Mouse (Mus musculus) neural tube, embryonic 12.5 days (tissue): ENCODE measurements at regions not wholly inside any gene's neighbourhood (a gene's known extent, or its start where the extent isn't known, plus 50 kb on each side); places are given as distances from the start of the nearest gene placed in this dataset.

Experiments
- ATAC-seq: fragments of 200-750 bp; cut with Nextera tagmentation; 2 replicates; pipeline ENCODE4 v1.8.0; 2017; ENCODE audit warnings: low read depth, mild to moderate bottlenecking, moderate TSS enrichment, moderate library complexity; ENCODE audit not compliant: low FRiP score
- H3K27ac ChIP-seq: fragments of 300-500 bp; sonication (generic); 2 replicates; pipeline ENCODE4 v1.5.1; 2016
- H3K27me3 ChIP-seq: fragments of 300-500 bp; sonication (generic); replicated peaks from 2 replicates; pipeline ENCODE4 v1.6.1; 2016; ENCODE audit warnings: mild to moderate bottlenecking
- H3K36me3 ChIP-seq: fragments of 300-500 bp; sonication (generic); 2 replicates; pipeline ENCODE4 v1.6.1; 2016; ENCODE audit warnings: mild to moderate bottlenecking
- H3K4me1 ChIP-seq: fragments of 300-500 bp; sonication (generic); 2 replicates; pipeline ENCODE4 v1.6.1; 2016
- H3K4me2 ChIP-seq: fragments of 300-500 bp; sonication (generic); replicated peaks from 2 replicates; pipeline ENCODE4 v1.6.1; 2016; ENCODE audit warnings: mild to moderate bottlenecking
- H3K4me3 ChIP-seq: fragments of 300-500 bp; sonication (generic); 2 replicates; pipeline ENCODE4 v1.5.1; 2016
- H3K9ac ChIP-seq: fragments of 300-500 bp; sonication (generic); 2 replicates; pipeline ENCODE4 v1.6.1; 2016; ENCODE audit warnings: mild to moderate bottlenecking
- H3K9me3 ChIP-seq: fragments of 300-500 bp; sonication (generic); 2 replicates; pipeline ENCODE4 v1.6.1; 2016; ENCODE audit warnings: mild to moderate bottlenecking
- WGBS: fragments of 180-500 bp; shearing (Covaris S2); methylation state at CpG from one replicate; pipeline ENCODE4 v1.1.7; 2016; 5-methylcytosine and 5-hydroxymethylcytosine counted together

- H3K4me3 ChIP-seq, result no peak overlapping the region
- H3K36me3 ChIP-seq, result no peaks in the 10 kb centered on the region
- no peak overlapping the region for H3K4me2 ChIP-seq
- 81% methylated on average over 2 of the region's 2 CpGs for WGBS
- ATAC-seq, result no peak
- H3K9me3 ChIP-seq, result no peaks in the 10 kb centered on the region
- no peak overlapping the region for H3K27ac ChIP-seq
- no peaks in the 10 kb centered on the region for H3K4me1 ChIP-seq
- no peaks in the 10 kb centered on the region for H3K27me3 ChIP-seq
- no peak overlapping the region for H3K9ac ChIP-seq
Observed at GRCm38 (mm10) chr12:27431338-27431737, 89.0 kb upstream of the Sox11 start.

GRCm38 (mm10) chr12:27417387-27418009 is 75.1 kb upstream of the Sox11 start:
- Histone ChIP-seq H3K9me3 (no peaks in the 10 kb centered on the region), H3K27ac (no peak overlapping the region), H3K4me3 (no peak overlapping the region), H3K4me2 (no peak overlapping the region), H3K27me3 (no peaks in the 10 kb centered on the region), H3K4me1 (no peaks in the 10 kb centered on the region), H3K9ac (no peak overlapping the region), H3K36me3 (no peaks in the 10 kb centered on the region)
- ATAC-seq, result no peak
- WGBS, result 89% methylated on average over 8 of the region's 8 CpGs

- WGBS, result 57% methylated on average over 4 of the region's 4 CpGs
- no peak for ATAC-seq
Observed at GRCm38 (mm10) chr12:27410555-27410954, 68.2 kb upstream of the Sox11 start.

GRCm38 (mm10) chr12:27408440-27408839 is 66.1 kb upstream of the Sox11 start:
- H3K4me2 ChIP-seq, result no peak overlapping the region
- no peak overlapping the region for H3K27ac ChIP-seq
- H3K4me1 ChIP-seq, result no peaks in the 10 kb centered on the region
- no peaks in the 10 kb centered on the region for H3K9me3 ChIP-seq
- no peaks in the 10 kb centered on the region for H3K36me3 ChIP-seq
- H3K9ac ChIP-seq, result no peak overlapping the region
- ATAC-seq, result no peak
- 76% methylated on average over 4 of the region's 4 CpGs for WGBS
- H3K27me3 ChIP-seq, result no peaks in the 10 kb centered on the region
- H3K4me3 ChIP-seq, result no peak overlapping the region

More at GRCm38 (mm10) chr12:27410555-27410954, 68.2 kb upstream of the Sox11 start:
- Histone ChIP-seq H3K4me3 (no peak overlapping the region), H3K27ac (no peak overlapping the region), H3K27me3 (no peaks in the 10 kb centered on the region), H3K4me1 (no peaks in the 10 kb centered on the region), H3K9me3 (no peaks in the 10 kb centered on the region), H3K36me3 (no peaks in the 10 kb centered on the region), H3K4me2 (no peak overlapping the region), H3K9ac (no peak overlapping the region)

GRCm38 (mm10) chr12:27399392-27399791 is 57.0 kb upstream of the Sox11 start:
- no peaks in the 10 kb centered on the region for H3K4me1 ChIP-seq
- 80% methylated on average over 5 of the region's 5 CpGs for WGBS
- no peak for ATAC-seq

More at GRCm38 (mm10) chr12:27399392-27399791, 57.0 kb upstream of the Sox11 start:
- no peak overlapping the region for H3K27ac ChIP-seq
- no peaks in the 10 kb centered on the region for H3K36me3 ChIP-seq
- H3K9ac ChIP-seq, result no peak overlapping the region
- H3K4me2 ChIP-seq, result no peak overlapping the region
- H3K9me3 ChIP-seq, result no peaks in the 10 kb centered on the region
- H3K4me3 ChIP-seq, result no peak overlapping the region
- no peaks in the 10 kb centered on the region for H3K27me3 ChIP-seq
